Mouse (Mus musculus): ENCODE data around the gene Dnaic1. TPM values are rescaled to one million over a fixed set of nuclear protein-coding genes. Genes with fewer than 3 reads are reported as not detected.
"Not testable (repeated sequence)": the region's sequence is repeated elsewhere in the genome, so short reads cannot be mapped to it uniquely, and the experiment has no call there.

Gene Dnaic1
- polyA plus RNA-seq, 1 experiment from 2014 or later: 0.91 TPM

DNA sequence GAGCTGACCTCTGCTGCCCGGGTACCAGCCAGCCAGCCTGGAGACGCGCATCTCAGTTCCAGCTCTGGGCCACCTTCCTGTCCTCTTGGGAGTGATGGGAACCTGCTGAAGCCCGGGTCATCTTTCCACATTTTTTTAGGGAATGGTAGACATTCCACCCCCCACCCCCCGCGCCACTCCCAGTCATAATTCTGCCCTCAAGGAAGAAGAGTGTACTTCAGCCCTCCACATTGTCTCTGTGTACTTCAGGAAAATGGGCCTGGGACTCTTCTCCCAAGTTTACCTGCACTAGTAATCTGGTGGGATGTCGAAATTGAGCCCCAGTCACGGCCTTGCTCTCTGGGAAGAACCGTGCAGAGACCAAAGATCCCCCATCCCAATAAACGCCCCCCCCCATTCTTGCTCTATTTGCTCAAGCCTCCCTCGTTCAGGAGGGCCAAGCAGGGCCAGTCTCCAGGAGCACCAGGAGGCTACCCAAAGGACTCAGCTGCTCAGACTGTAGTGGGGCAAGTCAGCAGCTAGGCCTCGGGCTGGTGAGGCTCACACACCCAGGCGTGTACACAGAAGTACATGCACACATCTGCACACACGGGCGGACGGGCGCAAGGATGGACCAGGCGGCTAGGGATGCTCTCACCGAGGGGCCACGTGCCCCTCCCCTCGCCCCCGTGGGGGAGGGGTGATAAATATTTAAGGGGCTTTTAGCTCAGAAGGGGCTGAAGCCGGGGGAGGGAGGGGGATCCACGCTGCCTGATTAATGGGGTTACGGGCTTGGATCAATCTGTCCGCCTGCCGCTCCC is 114.8 kb downstream of the Dnaic1 start:
- H3K9me3 ChIP-seq; H3K36me3 ChIP-seq; H3K9ac ChIP-seq; H3K4me3 ChIP-seq; ATAC-seq (ENCODE audit: insufficient number of reproducible peaks, insufficient read depth, low FRiP score, low TSS enrichment); H3K27me3 ChIP-seq: not testable (repeated sequence)
- Histone ChIP-seq H3K27ac (peak overlapping the region; percentile 65; the same call in 1 of the 2 replicates), H3K4me1 (peaks cover 26% of the 10 kb centered on the region), H3K4me2 (replicated peaks) (peak overlapping the region; percentile 36)
- WGBS: 3% methylated on average over 27 of the region's 27 CpGs

DNA sequence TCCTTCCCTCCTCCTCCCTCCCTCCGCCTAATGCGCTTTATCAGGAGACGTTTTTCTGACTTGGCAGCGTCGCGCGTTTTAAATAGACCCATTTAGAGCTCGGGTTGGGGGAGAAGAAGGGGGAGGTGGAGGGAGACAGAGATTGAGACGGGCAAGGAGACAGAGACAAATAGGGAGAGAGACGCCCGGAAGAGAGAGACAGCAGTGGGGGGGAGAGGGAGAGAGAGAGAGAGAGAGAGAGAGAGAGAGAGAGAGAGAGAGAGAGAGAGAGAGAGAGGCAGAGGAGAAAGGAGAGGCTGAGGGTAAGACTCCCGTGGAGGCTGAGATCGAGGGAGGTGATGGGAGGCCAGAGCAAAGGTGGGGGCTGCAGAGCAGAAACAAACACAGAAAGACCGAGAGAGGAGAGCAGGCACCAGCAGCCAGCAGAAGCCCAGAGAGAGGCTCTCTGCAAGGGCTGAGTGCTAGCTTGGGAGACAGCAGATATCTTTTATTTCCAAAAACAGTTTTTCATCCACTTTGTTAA is 115.4 kb downstream of the Dnaic1 start:
- H3K27me3 ChIP-seq; H3K4me3 ChIP-seq; H3K27ac ChIP-seq; ATAC-seq (ENCODE audit: insufficient number of reproducible peaks, insufficient read depth, low FRiP score, low TSS enrichment); H3K9ac ChIP-seq; H3K9me3 ChIP-seq; H3K36me3 ChIP-seq: not testable (repeated sequence)
- Histone ChIP-seq H3K4me2 (replicated peaks) (peak overlapping the region; percentile 36), H3K4me1 (peaks cover 20% of the 10 kb centered on the region)
- 3% methylated on average over 14 of the region's 14 CpGs for WGBS

DNA sequence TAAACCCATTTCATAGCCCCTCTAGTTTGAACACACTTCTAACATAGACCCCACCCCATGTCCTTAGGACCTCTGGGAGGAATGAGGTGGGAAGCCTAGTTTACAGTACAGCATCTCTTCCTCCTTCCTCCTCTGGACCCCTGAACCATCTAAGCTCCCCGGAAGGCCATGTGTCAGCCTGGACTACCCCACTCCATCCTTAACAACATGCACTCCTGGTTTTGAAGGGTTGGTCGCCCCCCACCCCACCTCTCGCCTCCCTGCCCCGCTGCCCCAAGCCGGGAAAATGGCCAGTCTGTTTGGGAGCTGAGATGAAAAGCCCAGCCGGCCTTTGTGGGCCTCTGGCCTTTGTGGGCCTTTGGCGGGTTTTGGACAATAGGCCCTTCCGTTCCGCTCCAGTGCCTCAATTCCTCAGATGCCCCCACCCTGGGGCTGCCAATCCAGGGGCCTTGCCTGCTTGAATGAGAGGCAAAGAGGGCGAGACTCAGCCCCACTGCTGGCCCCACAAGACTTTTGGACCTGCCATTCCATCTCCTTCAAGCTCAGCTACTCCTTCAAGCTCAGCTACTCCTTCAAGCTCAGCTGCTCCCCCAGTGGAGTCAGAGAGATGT is 116.4 kb downstream of the Dnaic1 start:
- not testable (repeated sequence) for H3K4me2 ChIP-seq (replicated peaks); H3K9me3 ChIP-seq; H3K36me3 ChIP-seq; H3K4me3 ChIP-seq; H3K9ac ChIP-seq; H3K27me3 ChIP-seq; H3K27ac ChIP-seq
- peaks cover 13% of the 10 kb centered on the region for H3K4me1 ChIP-seq
- ATAC-seq (ENCODE audit: insufficient number of reproducible peaks, insufficient read depth, low FRiP score, low TSS enrichment): 0 out of 2 replicates have a peak, but pooled peaks have one; percentile 11
- 42% methylated on average over 9 of the region's 10 CpGs for WGBS

Other genes starting within 250 kb of the Dnaic1 start
- gene Ubap1, start 220.8 kb upstream of the Dnaic1 start, polyA plus RNA-seq (2016; fragmentation: Nextera tagmentation; extraction: Ambion mirVana): 60.5 and 74.7 TPM in 2 replicates
- gene Kif24, start 104.9 kb upstream of the Dnaic1 start, polyA plus RNA-seq (2016; fragmentation: Nextera tagmentation; extraction: Ambion mirVana): 10.9 and 11.7 TPM in 2 replicates
- gene Nudt2, start 104.6 kb upstream of the Dnaic1 start, polyA plus RNA-seq (2016; fragmentation: Nextera tagmentation; extraction: Ambion mirVana): 53.4 and 53.5 TPM in 2 replicates
- 8.5 and 9.5 TPM in 2 replicates for gene AI464131, start 66.7 kb upstream of the Dnaic1 start, polyA plus RNA-seq (2016; fragmentation: Nextera tagmentation; extraction: Ambion mirVana)
- gene 1110017D15Rik, start 52.4 kb upstream of the Dnaic1 start, polyA plus RNA-seq (2016; fragmentation: Nextera tagmentation; extraction: Ambion mirVana): 2.8 and 3.7 TPM in 2 replicates
- gene Fam219a, start 237 bp upstream of the Dnaic1 start, polyA plus RNA-seq (2016; fragmentation: Nextera tagmentation; extraction: Ambion mirVana): 4.1 and 5.3 TPM in 2 replicates
- gene Enho, start 70.5 kb downstream of the Dnaic1 start, polyA plus RNA-seq (2016; fragmentation: Nextera tagmentation; extraction: Ambion mirVana): 29.0 and 33.7 TPM in 2 replicates
- 13.6 and 14.9 TPM in 2 replicates for gene Cntfr, start 127.3 kb downstream of the Dnaic1 start, polyA plus RNA-seq (2016; fragmentation: Nextera tagmentation; extraction: Ambion mirVana)
- 337 and 358 TPM in 2 replicates for gene Il11ra1, start 130.2 kb downstream of the Dnaic1 start, polyA plus RNA-seq (2016; fragmentation: Nextera tagmentation; extraction: Ambion mirVana)
- gene Rpp25l, start 143.8 kb downstream of the Dnaic1 start, polyA plus RNA-seq (2016; fragmentation: Nextera tagmentation; extraction: Ambion mirVana): 84.9 and 87.8 TPM in 2 replicates
- 117 and 122 TPM in 2 replicates for gene Dctn3, start 153.4 kb downstream of the Dnaic1 start, polyA plus RNA-seq (2016; fragmentation: Nextera tagmentation; extraction: Ambion mirVana)
- 0.18 TPM in 1 of 2 replicates, not detected in the other for gene Arid3c, start 161.4 kb downstream of the Dnaic1 start, polyA plus RNA-seq (2016; fragmentation: Nextera tagmentation; extraction: Ambion mirVana)
- gene Galt, start 185.5 kb downstream of the Dnaic1 start, polyA plus RNA-seq (2016; fragmentation: Nextera tagmentation; extraction: Ambion mirVana): 40.4 and 41.5 TPM in 2 replicates
- 74.1 and 76.6 TPM in 2 replicates for gene Sigmar1, start 186.4 kb downstream of the Dnaic1 start, polyA plus RNA-seq (2016; fragmentation: Nextera tagmentation; extraction: Ambion mirVana)
- 71.7 and 81.6 TPM in 2 replicates for gene Ccl27a, start 204.5 kb downstream of the Dnaic1 start, polyA plus RNA-seq (2016; fragmentation: Nextera tagmentation; extraction: Ambion mirVana)

Measured in embryonic facial prominence, embryonic 12.5 days (tissue).